Mouse (Mus musculus) stomach, postnatal 0 days (tissue): Measurements from ENCODE around the gene Cyp39a1.

Experiments
- CTCF ChIP-seq: IDR thresholded peaks from 2 replicates; pipeline ENCODE4 v1.5.1; 2016; ENCODE audit warnings: antibody characterized with exemption, low read depth, mild to moderate bottlenecking, moderate library complexity
- EP300 ChIP-seq: optimal IDR thresholded peaks from 2 replicates; pipeline ENCODE3; 2016; ENCODE audit warnings: antibody characterized with exemption

GRCm38 (mm10) chr17:43788222-43788621 is 121.0 kb downstream of the Cyp39a1 start:
- TF ChIP-seq EP300 (no peak), CTCF (no peak)
